Mouse (Mus musculus): ENCODE results near the gene Lsm8.

The Lsm8 gene

DNA sequence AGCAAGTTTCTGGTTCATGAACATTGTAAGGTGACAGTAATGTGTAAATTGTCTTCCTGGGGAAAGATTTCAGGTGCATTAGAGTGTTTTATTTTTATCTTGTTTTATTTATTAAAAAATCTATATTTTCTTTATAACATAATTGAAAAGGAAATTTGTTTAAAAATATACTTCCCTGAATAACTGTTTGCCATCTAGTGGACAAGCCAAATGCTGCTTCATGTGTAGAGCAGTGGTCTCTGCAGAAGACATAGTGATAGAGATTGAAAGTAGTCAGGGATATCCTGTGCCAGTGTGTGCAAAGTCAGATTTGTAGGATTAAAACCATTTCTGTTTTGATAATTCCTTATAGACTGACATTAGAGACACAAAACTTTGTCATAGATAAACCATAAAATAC, 45.8 kb downstream of the Lsm8 start:
- Histone ChIP-seq H3K36me3 (ENCODE audit: control insufficient read depth, insufficient read depth, low read length, poor library complexity, severe bottlenecking) (no peaks in the 10 kb centered on the region), H3K27me3 (ENCODE audit: control insufficient read depth, insufficient read depth, low read length, poor library complexity, severe bottlenecking) (no peaks in the 10 kb centered on the region)
- no peak for DNase-seq (ENCODE audit: low read depth, low spot score)
